In the genomic region with DNA sequence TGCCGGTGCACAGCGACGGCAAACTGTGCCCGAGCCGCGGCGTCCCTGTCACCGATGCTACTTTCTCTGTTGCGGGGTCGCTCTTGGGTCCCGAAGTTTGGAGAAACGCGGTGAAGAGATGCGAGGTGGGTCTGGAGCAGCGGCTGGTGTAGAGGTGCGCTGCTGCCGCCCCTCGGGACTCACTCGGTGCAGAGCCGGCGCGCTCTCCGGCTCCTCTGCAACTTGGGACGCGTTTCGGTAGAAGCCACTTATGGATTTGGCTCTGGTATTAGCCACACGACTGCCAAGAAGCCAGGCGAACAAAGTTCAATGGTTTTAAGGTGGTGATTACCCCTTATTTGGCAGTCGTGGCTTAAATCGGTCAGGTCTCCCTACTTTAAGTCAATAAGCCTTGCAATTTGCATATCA, we compare ENCODE assay signal across 7 mouse cellular contexts. TPM values are rescaled to one million over a fixed set of nuclear protein-coding genes. Genes with fewer than 3 reads are reported as not detected.
DNase-seq lines count a peak whose midpoint lies in the region; ATAC-seq and TF ChIP-seq lines count a peak whose summit lies in the region.

No protein-coding gene starts in this region.

- under 1% methylated on average over 30 of the region's 30 CpGs for WGBS in spleen, adult 2 months
- under 1% methylated on average over 30 of the region's 30 CpGs for WGBS in forebrain, embryonic 15.5 days

- no peaks in the 10 kb centered on the region for H3K9me3 ChIP-seq in forebrain, embryonic 15.5 days

- H3K27me3 ChIP-seq in spleen, adult 2 months (ENCODE audit: control insufficient read depth, insufficient read depth, low read length): no peaks in the 10 kb centered on the region
- H3K27me3 ChIP-seq in forebrain, embryonic 15.5 days: no peaks in the 10 kb centered on the region

- no peak for DNase-seq in spleen, adult 2 months (ENCODE audit: low read depth in 1 of 2, low spot score in 2 of 2)
- no peak for DNase-seq in spleen, adult 18-20 months
- peak; percentile 49 for DNase-seq in brain, adult 2 months (ENCODE audit: low read depth, low spot score)
- DNase-seq in kidney, adult 8-10 months: peak; percentile 61 to 62
- peak; percentile 57 for DNase-seq in testis, postnatal 14 days (ENCODE audit: low spot score)

- H3K27ac ChIP-seq in spleen, adult 2 months (ENCODE audit: insufficient read depth, low read length): peak overlapping the region; percentile 37
- H3K27ac ChIP-seq in forebrain, embryonic 15.5 days (replicated peaks): peak overlapping the region; percentile 86

- peak; percentile 68 for ATAC-seq in forebrain, embryonic 15.5 days (replicated peaks)
- ATAC-seq in megakaryocyte progenitor cell, adult 5-6 weeks (replicated peaks; ENCODE audit: poor library complexity): peak; percentile 34

- no peak for TF ChIP-seq POLR2A in spleen, adult 2 months (IDR thresholded peaks at IDR 0.05; ENCODE audit: low read depth, low read length)

- no peaks in the 10 kb centered on the region for H3K36me3 ChIP-seq in spleen, adult 2 months (ENCODE audit: control insufficient read depth, insufficient read depth, low read length)
- no peaks in the 10 kb centered on the region for H3K36me3 ChIP-seq in forebrain, embryonic 15.5 days

- H3K4me1 ChIP-seq in spleen, adult 2 months (ENCODE audit: control insufficient read depth, insufficient read depth, insufficient read length): no peaks in the 10 kb centered on the region
- peaks cover 7% of the 10 kb centered on the region for H3K4me1 ChIP-seq in forebrain, embryonic 15.5 days

- no peak for TF ChIP-seq CTCF in spleen, adult 2 months (IDR thresholded peaks at IDR 0.05; ENCODE audit: extremely low read depth, insufficient read depth, insufficient read length, insufficient replicate concordance)

- peak overlapping the region; percentile 86 for H3K4me2 ChIP-seq in forebrain, embryonic 15.5 days (replicated peaks)

- H3K9ac ChIP-seq in forebrain, embryonic 15.5 days (replicated peaks): peak overlapping the region; percentile 72

- H3K4me3 ChIP-seq in spleen, adult 2 months (ENCODE audit: extremely low read depth, insufficient read depth, insufficient read length): peak overlapping the region; percentile 85
- peak overlapping the region; percentile 78 for H3K4me3 ChIP-seq in forebrain, embryonic 15.5 days

RNA-seq across cellular contexts. Expression of a gene that starts 0.6 kb away (rescaled TPM):
- polyA plus RNA-seq in spleen, adult 2 months (2012; rRNA removed): 1.2 and 1.4 TPM in 2 replicates
- 13.8 and 15.7 TPM in 2 replicates for polyA plus RNA-seq in forebrain, embryonic 15.5 days (2015; fragmentation: Nextera tagmentation; extraction: Ambion mirVana)
- 2.5 and 3.0 TPM in 2 replicates for total RNA-seq in megakaryocyte progenitor cell, adult 5-6 weeks (2015)
- 2.3 and 2.4 TPM in 2 replicates for total RNA-seq in megakaryocyte progenitor cell, adult 5-6 weeks (2017)

Comparison
In these comparisons a context has a peak if more than half of its experiments do, and no peak if none do; other contexts are left out.
1. DNase-seq: peak in brain, adult 2 months (single experiment), kidney, adult 8-10 months (2 of 2) and testis, postnatal 14 days (single experiment); none in spleen, adult 2 months (0 of 2) and spleen, adult 18-20 months (0 of 2).